Mouse (Mus musculus) small intestine, adult 2 months (tissue): ENCODE measurements around the gene Nell1.

ENCODE experiments used
- CTCF ChIP-seq: fragments of 200-500 bp; IDR thresholded peaks from 2 replicates; pipeline ENCODE4 v1.5.1; 2012; ENCODE audit warnings: low read depth, mild to moderate bottlenecking, control low read depth, inconsistent platforms, low read length, moderate library complexity, mixed read lengths; ENCODE audit not compliant: insufficient replicate concordance, insufficient read length; ENCODE audit errors: extremely low read depth
- POLR2A ChIP-seq: fragments of 200-500 bp; IDR thresholded peaks from 2 replicates; pipeline ENCODE4 v1.6.1; 2012; ENCODE audit warnings: low read depth, mild to moderate bottlenecking, control low read depth, inconsistent platforms, low read length, moderate library complexity

GRCm38 (mm10) chr7:50419976-50420375 is 445.3 kb downstream of the Nell1 start:
- TF ChIP-seq CTCF (no peak), POLR2A (no peak)
